Mouse (Mus musculus): Measurements from ENCODE around the gene Cd6. TPM values are rescaled to one million over a fixed set of nuclear protein-coding genes. Genes with fewer than 3 reads are reported as not detected.

The Cd6 gene
- polyA plus RNA-seq, 1 experiment from 2014 or later: not detected

GRCm38 (mm10) chr19:10856520-10856919, 26.7 kb upstream of the Cd6 start:
- H3K36me3 ChIP-seq: peaks cover 48% of the 10 kb centered on the region
- 0 out of 2 replicates have a peak overlapping the region, but pooled peaks have one; percentile 36 for H3K27ac ChIP-seq (replicated peaks)
- WGBS: 39% methylated on average over 2 of the region's 2 CpGs

GRCm38 (mm10) chr19:10855422-10855821, 25.6 kb upstream of the Cd6 start:
- WGBS: 72% methylated on average over 3 of the region's 3 CpGs
- no peak for ATAC-seq (ENCODE audit: insufficient number of reproducible peaks, low FRiP score, low TSS enrichment, low read depth)
- H3K27ac ChIP-seq (replicated peaks): peak overlapping the region; percentile 36; the same call in 1 of the 2 replicates

More at GRCm38 (mm10) chr19:10856520-10856919, 26.7 kb upstream of the Cd6 start:
- Histone ChIP-seq H3K9me3 (replicated peaks) (no peaks in the 10 kb centered on the region), H3K9ac (no peak overlapping the region), H3K4me2 (replicated peaks) (no peak overlapping the region), H3K4me3 (replicated peaks) (no peak overlapping the region), H3K4me1 (0 out of 2 replicates have a peak, but pooled peaks cover 4% of the 10 kb centered on the region), H3K27me3 (no peaks in the 10 kb centered on the region)
- ATAC-seq (ENCODE audit: insufficient number of reproducible peaks, low FRiP score, low TSS enrichment, low read depth): peak; percentile 49; the same call in 1 of the 2 replicates

GRCm38 (mm10) chr19:10847311-10848087, 17.6 kb upstream of the Cd6 start:
- 47% methylated on average over 3 of the region's 3 CpGs for WGBS
- Histone ChIP-seq H3K4me1 (no peaks in the 10 kb centered on the region), H3K4me3 (replicated peaks) (no peak overlapping the region), H3K27ac (replicated peaks) (no peak overlapping the region), H3K4me2 (replicated peaks) (no peak overlapping the region), H3K36me3 (no peaks in the 10 kb centered on the region), H3K9ac (no peak overlapping the region), H3K27me3 (no peaks in the 10 kb centered on the region), H3K9me3 (replicated peaks) (no peaks in the 10 kb centered on the region)
- no peak for ATAC-seq (ENCODE audit: insufficient number of reproducible peaks, low FRiP score, low TSS enrichment, low read depth)

More at GRCm38 (mm10) chr19:10855422-10855821, 25.6 kb upstream of the Cd6 start:
- Histone ChIP-seq H3K9me3 (replicated peaks) (no peaks in the 10 kb centered on the region), H3K4me3 (replicated peaks) (no peak overlapping the region), H3K9ac (no peak overlapping the region), H3K36me3 (peaks cover 37% of the 10 kb centered on the region), H3K27me3 (no peaks in the 10 kb centered on the region), H3K4me2 (replicated peaks) (no peak overlapping the region), H3K4me1 (0 out of 2 replicates have a peak, but pooled peaks cover 4% of the 10 kb centered on the region)

- H3K9ac ChIP-seq: no peak overlapping the region
- no peak overlapping the region for H3K4me3 ChIP-seq (replicated peaks)
- H3K9me3 ChIP-seq (replicated peaks): no peaks in the 10 kb centered on the region
- H3K4me2 ChIP-seq (replicated peaks): no peak overlapping the region
- H3K27ac ChIP-seq (replicated peaks): no peak overlapping the region
- 61% methylated on average over 7 of the region's 7 CpGs for WGBS
- H3K4me1 ChIP-seq: peaks cover 6% of the 10 kb centered on the region; the same call in 1 of the 2 replicates
- H3K27me3 ChIP-seq: no peaks in the 10 kb centered on the region
- no peaks in the 10 kb centered on the region for H3K36me3 ChIP-seq
- 0 out of 2 replicates have a peak, but pooled peaks have one; percentile 44 for ATAC-seq (ENCODE audit: insufficient number of reproducible peaks, low FRiP score, low TSS enrichment, low read depth)
Observed at GRCm38 (mm10) chr19:10846150-10846549, 16.3 kb upstream of the Cd6 start.

- H3K36me3 ChIP-seq: no peaks in the 10 kb centered on the region
- 77% methylated on average over 3 of the region's 3 CpGs for WGBS
- no peak overlapping the region for H3K4me3 ChIP-seq (replicated peaks)
- H3K4me2 ChIP-seq (replicated peaks): no peak overlapping the region
- H3K9ac ChIP-seq: no peak overlapping the region
- H3K9me3 ChIP-seq (replicated peaks): no peaks in the 10 kb centered on the region
- H3K4me1 ChIP-seq: peaks cover 6% of the 10 kb centered on the region; the same call in 1 of the 2 replicates
- ATAC-seq (ENCODE audit: insufficient number of reproducible peaks, low FRiP score, low TSS enrichment, low read depth): no peak
- no peak overlapping the region for H3K27ac ChIP-seq (replicated peaks)
- no peaks in the 10 kb centered on the region for H3K27me3 ChIP-seq
Observed at GRCm38 (mm10) chr19:10845454-10845853, 15.6 kb upstream of the Cd6 start.

- Histone ChIP-seq H3K27me3 (no peaks in the 10 kb centered on the region), H3K4me1 (peaks cover 6% of the 10 kb centered on the region; the same call in 1 of the 2 replicates), H3K4me3 (replicated peaks) (no peak overlapping the region), H3K9me3 (replicated peaks) (no peaks in the 10 kb centered on the region), H3K27ac (replicated peaks) (no peak overlapping the region), H3K9ac (no peak overlapping the region), H3K36me3 (no peaks in the 10 kb centered on the region), H3K4me2 (replicated peaks) (no peak overlapping the region)
- no peak for ATAC-seq (ENCODE audit: insufficient number of reproducible peaks, low FRiP score, low TSS enrichment, low read depth)
- WGBS: 88% methylated on average over 5 of the region's 5 CpGs
Observed at GRCm38 (mm10) chr19:10844206-10844605, 14.3 kb upstream of the Cd6 start.

- no peaks in the 10 kb centered on the region for H3K36me3 ChIP-seq
- no peak overlapping the region for H3K27ac ChIP-seq (replicated peaks)
- H3K4me2 ChIP-seq (replicated peaks): 0 out of 2 replicates have a peak overlapping the region, but pooled peaks have one; percentile 10
- no peaks in the 10 kb centered on the region for H3K9me3 ChIP-seq (replicated peaks)
- no peak overlapping the region for H3K9ac ChIP-seq
- H3K4me1 ChIP-seq: peaks cover 6% of the 10 kb centered on the region; the same call in 1 of the 2 replicates
- H3K27me3 ChIP-seq: no peaks in the 10 kb centered on the region
- ATAC-seq (ENCODE audit: insufficient number of reproducible peaks, low FRiP score, low TSS enrichment, low read depth): no peak
- 52% methylated on average over 24 of the region's 24 CpGs for WGBS
- no peak overlapping the region for H3K4me3 ChIP-seq (replicated peaks)
Observed at GRCm38 (mm10) chr19:10842914-10843313, 13.1 kb upstream of the Cd6 start.

GRCm38 (mm10) chr19:10841721-10842626, 12.1 kb upstream of the Cd6 start:
- no peak overlapping the region for H3K4me2 ChIP-seq (replicated peaks)
- no peak overlapping the region for H3K4me3 ChIP-seq (replicated peaks)
- H3K36me3 ChIP-seq: no peaks in the 10 kb centered on the region
- no peak overlapping the region for H3K27ac ChIP-seq (replicated peaks)
- H3K9ac ChIP-seq: no peak overlapping the region
- WGBS: 41% methylated on average over 16 of the region's 16 CpGs
- no peak for ATAC-seq (ENCODE audit: insufficient number of reproducible peaks, low FRiP score, low TSS enrichment, low read depth)
- peaks cover 6% of the 10 kb centered on the region; the same call in 1 of the 2 replicates for H3K4me1 ChIP-seq
- H3K9me3 ChIP-seq (replicated peaks): no peaks in the 10 kb centered on the region
- no peaks in the 10 kb centered on the region for H3K27me3 ChIP-seq

- no peak within 1 kb of the TSS for H3K4me3 ChIP-seq (replicated peaks)
- H3K4me1 ChIP-seq: peaks cover 6% of the 10 kb centered on the region; the same call in 1 of the 2 replicates
- H3K9me3 ChIP-seq (replicated peaks): no peaks in the 10 kb centered on the region
- ATAC-seq (ENCODE audit: insufficient number of reproducible peaks, low FRiP score, low TSS enrichment, low read depth): no peak
- H3K27ac ChIP-seq (replicated peaks): no peak within 1 kb of the TSS
- no peak within 1 kb of the TSS for H3K4me2 ChIP-seq (replicated peaks)
- no peak within 1 kb of the TSS for H3K9ac ChIP-seq
- no peaks in the 10 kb centered on the region for H3K36me3 ChIP-seq
- 66% methylated on average over 15 of the region's 15 CpGs for WGBS
- no peaks in the 10 kb centered on the region for H3K27me3 ChIP-seq
Observed at GRCm38 (mm10) chr19:10839010-10839892, 9.4 kb upstream of the Cd6 start, which contains the start of gene Slc15a3. TSS of gene Slc15a3 (plus strand) at chr19:10839727.

GRCm38 (mm10) chr19:10835671-10836070, 5.8 kb upstream of the Cd6 start:
- Histone ChIP-seq H3K27ac (replicated peaks) (no peak overlapping the region), H3K9ac (no peak overlapping the region), H3K4me1 (no peaks in the 10 kb centered on the region), H3K36me3 (no peaks in the 10 kb centered on the region), H3K9me3 (replicated peaks) (no peaks in the 10 kb centered on the region), H3K4me3 (replicated peaks) (no peak overlapping the region), H3K4me2 (replicated peaks) (no peak overlapping the region), H3K27me3 (no peaks in the 10 kb centered on the region)
- WGBS: 40% methylated on average over 3 of the region's 3 CpGs
- no peak for ATAC-seq (ENCODE audit: insufficient number of reproducible peaks, low FRiP score, low TSS enrichment, low read depth)

Data from embryonic facial prominence, embryonic 15.5 days (tissue).